In the genomic region with DNA sequence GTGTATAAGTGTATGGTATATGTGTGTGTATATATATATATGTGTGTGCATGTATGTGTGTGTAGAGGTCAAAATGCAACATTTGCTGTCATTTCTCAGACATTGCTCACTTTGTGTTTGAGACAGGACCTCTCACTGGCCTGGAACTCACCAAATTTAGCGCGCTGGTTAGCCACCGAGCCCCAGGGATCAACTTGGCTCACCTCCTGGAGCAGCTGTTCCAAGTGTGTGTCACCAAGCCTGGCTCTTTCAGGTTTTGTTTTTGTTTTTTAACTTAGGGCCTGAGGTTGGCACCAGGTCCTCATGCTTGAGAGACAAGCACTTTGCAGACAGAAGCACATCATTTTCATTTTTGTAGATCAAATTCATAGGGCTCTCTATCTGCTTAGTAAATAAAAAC, we compare ENCODE assay signal across 17 mouse cellular contexts.
DNase-seq lines count a peak whose midpoint lies in the region; ATAC-seq and TF ChIP-seq lines count a peak whose summit lies in the region.
"Had no signal": no experiment of that assay in that cellular context is flagged by ENCODE, and none has a peak within 500 bp of the region (broad histone marks: within the 10 kb centered on the region; RNA-seq: fewer than 3 reads in every experiment).

No protein-coding gene starts in this region.

- H3K4me2 ChIP-seq in midbrain, postnatal 0 days (ENCODE audit: low read depth, low read length, poor library complexity, severe bottlenecking): no peak overlapping the region
- H3K4me2 ChIP-seq: forebrain, embryonic 12.5 days; hindbrain, embryonic 12.5 days; limb, embryonic 13.5 days; liver, embryonic 15.5 days; midbrain, embryonic 13.5 days had no signal

- TF ChIP-seq POLR2A in kidney, adult 2 months (IDR thresholded peaks at IDR 0.05; ENCODE audit: low read depth, low read length): no peak

- DNase-seq in adrenal gland, postnatal 25 days: peak; percentile 21
- no peak for DNase-seq in adrenal gland, adult 8-10 months
- DNase-seq in kidney, adult 2 months: peak; percentile 58
- DNase-seq in kidney, postnatal 10 days: no peak
- DNase-seq in gastrocnemius, adult 8-10 months (ENCODE audit: low spot score in 2 of 2): peak; percentile 27 to 34
- DNase-seq in heart, postnatal 4 days: peak; percentile 45
- no peak for DNase-seq in spleen, adult 18-20 months
- no peak for DNase-seq in midbrain, postnatal 0 days (ENCODE audit: low spot score)
- DNase-seq: retina, postnatal 1 day had no signal

- TF ChIP-seq CTCF in kidney, adult 2 months (conservative IDR thresholded peaks at IDR 0.05; ENCODE audit: insufficient read depth, insufficient read length, low read depth, low read length): no peak
- no peak for TF ChIP-seq CTCF in midbrain, postnatal 0 days (IDR thresholded peaks at IDR 0.05)

- no peaks in the 10 kb centered on the region for H3K36me3 ChIP-seq in kidney, adult 2 months (ENCODE audit: control insufficient read depth, insufficient read depth, low read length)
- H3K36me3 ChIP-seq in midbrain, postnatal 0 days (ENCODE audit: insufficient read depth, low read length): no peaks in the 10 kb centered on the region
- H3K36me3 ChIP-seq: forebrain, embryonic 12.5 days; hindbrain, embryonic 12.5 days; limb, embryonic 13.5 days; liver, embryonic 15.5 days; midbrain, embryonic 13.5 days had no signal

- no peaks in the 10 kb centered on the region for H3K4me1 ChIP-seq in kidney, adult 2 months (ENCODE audit: control insufficient read depth, insufficient read depth, low read length)
- no peaks in the 10 kb centered on the region for H3K4me1 ChIP-seq in midbrain, postnatal 0 days (ENCODE audit: insufficient read depth, low read length)
- H3K4me1 ChIP-seq: forebrain, embryonic 12.5 days; hindbrain, embryonic 12.5 days; liver, embryonic 15.5 days; midbrain, embryonic 13.5 days had no signal

- ATAC-seq in midbrain, postnatal 0 days (ENCODE audit: low FRiP score): no peak
- ATAC-seq: intestine, embryonic 16.5 days; lung, postnatal 0 days; midbrain, embryonic 13.5 days had no signal

- no peak overlapping the region for H3K27ac ChIP-seq in kidney, adult 2 months (ENCODE audit: insufficient read depth, low read depth, low read length)
- no peak overlapping the region for H3K27ac ChIP-seq in midbrain, postnatal 0 days (ENCODE audit: low read depth, low read length)
- H3K27ac ChIP-seq: forebrain, embryonic 12.5 days; hindbrain, embryonic 12.5 days; kidney, postnatal 0 days; limb, embryonic 13.5 days; liver, embryonic 15.5 days; midbrain, embryonic 13.5 days had no signal

- no peaks in the 10 kb centered on the region for H3K27me3 ChIP-seq in kidney, adult 2 months (replicated peaks; ENCODE audit: control insufficient read depth, insufficient read depth, low read length)
- no peaks in the 10 kb centered on the region for H3K27me3 ChIP-seq in midbrain, postnatal 0 days (ENCODE audit: insufficient read depth, low read length)
- H3K27me3 ChIP-seq: forebrain, embryonic 12.5 days; hindbrain, embryonic 12.5 days; limb, embryonic 13.5 days; liver, embryonic 15.5 days; midbrain, embryonic 13.5 days had no signal

- no peaks in the 10 kb centered on the region for H3K9me3 ChIP-seq in midbrain, postnatal 0 days (ENCODE audit: low read length)
- H3K9me3 ChIP-seq: forebrain, embryonic 12.5 days; hindbrain, embryonic 12.5 days; limb, embryonic 13.5 days; liver, embryonic 15.5 days; midbrain, embryonic 13.5 days had no signal

- 38% methylated on average over 3 of the region's 3 CpGs for WGBS in kidney, adult 2 months
- WGBS in midbrain, postnatal 0 days: 69% methylated on average over 3 of the region's 3 CpGs

- H3K9ac ChIP-seq in midbrain, postnatal 0 days (replicated peaks; ENCODE audit: low read length, poor library complexity, severe bottlenecking): no peak overlapping the region
- H3K9ac ChIP-seq: forebrain, embryonic 12.5 days; hindbrain, embryonic 12.5 days; limb, embryonic 13.5 days; liver, embryonic 15.5 days; midbrain, embryonic 13.5 days had no signal

- no peak overlapping the region for H3K4me3 ChIP-seq in kidney, adult 2 months (ENCODE audit: insufficient read depth, low read depth, low read length)
- no peak overlapping the region for H3K4me3 ChIP-seq in midbrain, postnatal 0 days (ENCODE audit: low read depth, low read length)
- H3K4me3 ChIP-seq: forebrain, embryonic 12.5 days; hindbrain, embryonic 12.5 days; limb, embryonic 13.5 days; liver, embryonic 15.5 days; midbrain, embryonic 13.5 days had no signal

Comparison
In these comparisons a context has a peak if more than half of its experiments do, and no peak if none do; other contexts are left out.
1. DNase-seq: peak in adrenal gland, postnatal 25 days (single experiment), kidney, adult 2 months (single experiment), gastrocnemius, adult 8-10 months (2 of 2) and heart, postnatal 4 days (single experiment); none in adrenal gland, adult 8-10 months (single experiment), kidney, postnatal 10 days (single experiment), spleen, adult 18-20 months (0 of 2) and midbrain, postnatal 0 days (single experiment).